Mouse (Mus musculus): ENCODE measurements around the gene Olfr676.
"Not testable (repeated sequence)": the region's sequence is repeated elsewhere in the genome, so short reads cannot be mapped to it uniquely, and the experiment has no call there.

Olfr676 gene
- long read RNA-seq, experiment 1: 0 reads
- long read RNA-seq, experiment 2: 0 reads

GRCm38 (mm10) chr7:105032398-105032797 lies at the start of gene Olfr676:
Gene Olfr676, plus strand, starts transcription at chr7:105032698.
- intact Hi-C loops (cut with DNase I): no loop called here

GRCm38 (mm10) chr7:105001929-105002328 lies 30.6 kb upstream of the Olfr676 start, which contains the start of gene Olfr672:
Gene Olfr672, minus strand, starts transcription at chr7:105002029.
- intact Hi-C loops (cut with DNase I): no loop called here

DNA sequence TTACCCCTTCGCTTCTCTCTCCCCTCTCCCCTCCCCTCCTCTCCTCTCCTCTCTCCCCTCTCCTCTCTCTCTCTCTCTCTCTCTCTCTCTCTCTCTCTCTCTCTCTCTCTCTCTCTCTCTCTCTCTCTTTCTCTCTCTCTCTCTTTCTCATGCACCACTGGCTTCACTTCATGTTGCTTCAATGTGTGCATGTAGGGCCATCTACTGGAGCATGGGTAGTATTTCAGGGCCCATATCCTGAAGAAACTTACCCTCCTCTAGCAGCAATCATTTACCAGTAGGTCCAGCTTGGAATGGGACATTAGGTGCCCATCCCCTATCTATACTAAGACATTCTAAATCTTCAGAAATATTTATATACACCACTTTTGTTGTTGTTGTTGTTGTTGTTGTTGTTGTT lies 10.0 kb upstream of the Olfr676 start:
- intact Hi-C loops (cut with DNase I): no loop called here

GRCm38 (mm10) chr7:105028360-105028759 lies 4.1 kb upstream of the Olfr676 start, which contains the start of gene Olfr675:
Gene Olfr675, minus strand, starts transcription at chr7:105028460.
- intact Hi-C loops (cut with DNase I): no loop called here

DNA sequence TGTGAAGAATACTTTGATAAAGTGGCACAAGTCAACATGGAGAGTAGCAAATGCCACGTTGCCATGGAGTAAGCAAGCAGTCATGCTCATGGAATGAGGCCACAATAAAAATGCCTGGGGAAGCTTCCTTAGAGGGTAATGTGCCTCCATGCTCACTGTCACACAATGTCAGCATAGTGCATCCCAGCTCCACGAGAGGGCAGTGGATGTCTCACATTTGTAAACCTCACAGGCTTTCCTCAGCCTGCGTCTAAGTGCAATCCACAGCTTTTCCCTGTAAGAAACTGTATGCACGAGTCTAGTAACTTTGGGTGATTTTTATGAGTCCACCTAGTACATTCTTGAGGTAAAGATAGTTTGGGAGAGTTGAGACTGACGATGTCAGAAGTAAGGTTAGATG lies 1.3 kb downstream of the Olfr676 start:
- intact Hi-C loops (cut with DNase I): not testable (repeated sequence)

DNA sequence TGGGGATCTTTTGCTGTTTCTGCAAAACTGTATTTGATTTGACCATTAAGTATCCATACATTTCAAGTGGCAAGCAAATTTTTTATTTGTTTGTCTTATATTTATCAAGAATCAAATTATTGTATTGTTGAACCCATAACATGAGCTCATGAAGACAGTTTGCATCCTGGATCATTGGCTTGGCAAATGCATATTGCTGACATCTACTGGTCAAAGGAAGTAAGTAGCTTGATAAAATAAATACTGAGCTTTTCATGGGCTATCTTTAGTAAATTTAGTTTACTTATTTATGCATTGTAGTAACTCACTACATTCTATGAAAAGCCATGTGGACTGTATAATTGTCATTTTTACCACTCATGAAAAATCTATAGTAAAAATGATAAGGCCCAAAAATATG lies 26.5 kb downstream of the Olfr676 start:
- intact Hi-C loops (cut with DNase I): no loop called here

GRCm38 (mm10) chr7:105064175-105064574 lies 31.7 kb downstream of the Olfr676 start, which contains the start of gene Olfr678:
Gene Olfr678, plus strand, starts transcription at chr7:105064475.
- intact Hi-C loops (cut with DNase I): no loop called here

GRCm38 (mm10) chr7:105080905-105081304 lies 48.4 kb downstream of the Olfr676 start, which contains the start of gene Olfr679:
Gene Olfr679, plus strand, starts transcription at chr7:105081205.
- intact Hi-C loops (cut with DNase I): no loop called here
